Mouse (Mus musculus) liver, embryonic 11.5 days (tissue): ENCODE results near the gene Frmd4a. TPM values are rescaled to one million over a fixed set of nuclear protein-coding genes. Genes with fewer than 3 reads are reported as not detected.
"Not testable (repeated sequence)": the region's sequence is repeated elsewhere in the genome, so short reads cannot be mapped to it uniquely, and the experiment has no call there.

Experiments
- ATAC-seq: fragments of 200-750 bp; cut with Nextera tagmentation; replicated peaks from 2 replicates; pipeline ENCODE4 v1.8.0; 2017; ENCODE audit warnings: moderate number of reproducible peaks, mild to moderate bottlenecking, moderate TSS enrichment, moderate library complexity; ENCODE audit not compliant: low FRiP score
- DNase-seq: peaks from one replicate; pipeline ENCODE4 v3.0.0-alpha.2; 2017; ENCODE audit warnings: low spot score
- H3K27ac ChIP-seq: fragments of 300-500 bp; sonication (generic); 2 replicates; pipeline ENCODE4 v1.5.1; 2014; ENCODE audit warnings: mild to moderate bottlenecking, low read depth, low read length, control low read depth
- H3K27me3 ChIP-seq: fragments of 300-500 bp; sonication (generic); replicated peaks from 2 replicates; pipeline ENCODE4 v1.6.1; 2014; ENCODE audit warnings: low read length, mixed read lengths; ENCODE audit not compliant: control insufficient read depth, insufficient read depth
- H3K36me3 ChIP-seq: fragments of 300-500 bp; sonication (generic); 2 replicates; pipeline ENCODE4 v1.6.1; 2014; ENCODE audit warnings: mild to moderate bottlenecking, low read length, moderate library complexity, mixed read lengths; ENCODE audit not compliant: control insufficient read depth, insufficient read depth
- H3K4me1 ChIP-seq: fragments of 300-500 bp; sonication (generic); replicated peaks from 2 replicates; pipeline ENCODE4 v1.6.1; 2014; ENCODE audit warnings: low read length, mixed read lengths; ENCODE audit not compliant: control insufficient read depth, insufficient read depth
- H3K4me2 ChIP-seq: fragments of 300-500 bp; sonication (generic); 2 replicates; pipeline ENCODE4 v1.6.1; 2014; ENCODE audit warnings: mild to moderate bottlenecking, control low read depth, moderate library complexity
- H3K4me3 ChIP-seq: fragments of 300-500 bp; sonication (generic); 2 replicates; pipeline ENCODE4 v1.5.1; 2014; ENCODE audit warnings: low read depth, low read length, control low read depth
- H3K9ac ChIP-seq: fragments of 300-500 bp; sonication (generic); 2 replicates; pipeline ENCODE4 v1.6.1; 2014; ENCODE audit warnings: low read depth, low read length, control low read depth
- H3K9me3 ChIP-seq: fragments of 300-500 bp; sonication (generic); 2 replicates; pipeline ENCODE4 v1.6.1; 2016; ENCODE audit warnings: low read length, inconsistent platforms, mixed read lengths; ENCODE audit not compliant: control insufficient read depth
- WGBS: fragments of 180-500 bp; shearing (Covaris S2); extraction: QIAGEN DNeasy Blood & Tissue Kit; methylation state at CpG from one replicate; pipeline ENCODE4 v1.1.7; 2014; 5-methylcytosine and 5-hydroxymethylcytosine counted together
- polyA plus RNA-seq: library from polyadenylated mRNA; unstranded; fragments of >200 nt; fragmentation: Nextera tagmentation; extraction: Ambion mirVana; gene quantifications from 2 replicates; pipeline ENCODE4 v1.2.1, GENCODE M21; 2014

Frmd4a gene
- polyA plus RNA-seq, 1 experiment from 2014 or later: 18.6 TPM

GRCm38 (mm10) chr2:4558651-4559203 is 541.2 kb downstream of the Frmd4a start:
- peak overlapping the region; percentile 84 for H3K4me2 ChIP-seq
- H3K27ac ChIP-seq: peak overlapping the region; percentile 94
- H3K9ac ChIP-seq: peak overlapping the region; percentile 86
- peak overlapping the region; percentile 67 for H3K4me3 ChIP-seq
- 15% methylated on average over 8 of the region's 8 CpGs for WGBS
- H3K36me3 ChIP-seq: peaks cover under 1% of the 10 kb centered on the region; the same call in 1 of the 2 replicates
- H3K27me3 ChIP-seq: no peaks in the 10 kb centered on the region
- H3K9me3 ChIP-seq: no peaks in the 10 kb centered on the region
- ATAC-seq: no peak
- DNase-seq: no peak
- H3K4me1 ChIP-seq: peaks cover 62% of the 10 kb centered on the region

GRCm38 (mm10) chr2:4559211-4559882 is 541.8 kb downstream of the Frmd4a start:
- H3K27me3 ChIP-seq: no peaks in the 10 kb centered on the region
- H3K9ac ChIP-seq: peak overlapping the region; percentile 86
- under 1% methylated on average over 27 of the region's 27 CpGs for WGBS
- no peaks in the 10 kb centered on the region for H3K9me3 ChIP-seq
- DNase-seq (peak; percentile 81), ATAC-seq (peak; percentile 59)
- H3K4me2 ChIP-seq: peak overlapping the region; percentile 84
- peaks cover 2% of the 10 kb centered on the region; the same call in 1 of the 2 replicates for H3K36me3 ChIP-seq
- H3K27ac ChIP-seq: peak overlapping the region; percentile 94
- H3K4me1 ChIP-seq: peaks cover 64% of the 10 kb centered on the region
- H3K4me3 ChIP-seq: peak overlapping the region; percentile 67

GRCm38 (mm10) chr2:4559883-4560247 is 542.3 kb downstream of the Frmd4a start:
- no peak for DNase-seq
- H3K27me3 ChIP-seq: no peaks in the 10 kb centered on the region
- peak overlapping the region; percentile 94 for H3K27ac ChIP-seq
- under 1% methylated on average over 8 of the region's 8 CpGs for WGBS
- H3K9me3 ChIP-seq: no peaks in the 10 kb centered on the region
- H3K4me3 ChIP-seq: peak overlapping the region; percentile 67
- peaks cover 2% of the 10 kb centered on the region; the same call in 1 of the 2 replicates for H3K36me3 ChIP-seq
- peak overlapping the region; percentile 86 for H3K9ac ChIP-seq
- H3K4me1 ChIP-seq: peaks cover 67% of the 10 kb centered on the region
- ATAC-seq: peak; percentile 65
- peak overlapping the region; percentile 84 for H3K4me2 ChIP-seq

GRCm38 (mm10) chr2:4560516-4560915 is 543.0 kb downstream of the Frmd4a start:
- Histone ChIP-seq H3K4me1 (peaks cover 62% of the 10 kb centered on the region), H3K9ac (peak overlapping the region; percentile 86), H3K27ac (peak overlapping the region; percentile 94), H3K4me2 (peak overlapping the region; percentile 84), H3K4me3 (peak overlapping the region; percentile 67)
- not testable (repeated sequence) for DNase-seq, H3K36me3 ChIP-seq, ATAC-seq, H3K9me3 ChIP-seq, H3K27me3 ChIP-seq
- 6% methylated on average over 2 of the region's 2 CpGs for WGBS

- Histone ChIP-seq H3K27me3 (no peaks in the 10 kb centered on the region), H3K9me3 (no peaks in the 10 kb centered on the region), H3K9ac (peak overlapping the region; percentile 86), H3K4me3 (peak overlapping the region; percentile 67), H3K36me3 (peaks cover 10% of the 10 kb centered on the region), H3K4me2 (peak overlapping the region; percentile 84), H3K27ac (peak overlapping the region; percentile 94), H3K4me1 (peaks cover 56% of the 10 kb centered on the region)
- peak; percentile 92 for ATAC-seq
- DNase-seq: peak; percentile 75
- WGBS: 13% methylated on average over 5 of the region's 5 CpGs
These were observed 543.7 kb downstream of the Frmd4a start for GRCm38 (mm10) chr2:4561196-4561595.

- Histone ChIP-seq H3K4me1 (peaks cover 46% of the 10 kb centered on the region), H3K9ac (peak overlapping the region; percentile 86), H3K4me3 (peak overlapping the region; percentile 67), H3K27ac (no peak overlapping the region; the same call in 1 of the 2 replicates), H3K9me3 (no peaks in the 10 kb centered on the region), H3K27me3 (no peaks in the 10 kb centered on the region), H3K4me2 (peak overlapping the region; percentile 84), H3K36me3 (peaks cover 15% of the 10 kb centered on the region)
- WGBS: 75% methylated on average over 3 of the region's 3 CpGs
- ATAC-seq (no peak), DNase-seq (no peak)
These were observed 544.9 kb downstream of the Frmd4a start for GRCm38 (mm10) chr2:4562373-4562772.

GRCm38 (mm10) chr2:4562826-4563225 is 545.3 kb downstream of the Frmd4a start:
- Histone ChIP-seq H3K27ac (no peak overlapping the region), H3K4me1 (peaks cover 44% of the 10 kb centered on the region), H3K9ac (peak overlapping the region; percentile 21), H3K4me3 (peak overlapping the region; percentile 67; the same call in 1 of the 2 replicates), H3K4me2 (peak overlapping the region; percentile 84), H3K36me3 (peaks cover 15% of the 10 kb centered on the region), H3K9me3 (no peaks in the 10 kb centered on the region), H3K27me3 (no peaks in the 10 kb centered on the region)
- DNase-seq (no peak), ATAC-seq (no peak)
- WGBS: 65% methylated on average over 5 of the region's 5 CpGs

GRCm38 (mm10) chr2:4563322-4563721 is 545.8 kb downstream of the Frmd4a start:
- WGBS: 43% methylated on average over 1 of the region's 1 CpGs
- peaks cover 15% of the 10 kb centered on the region for H3K36me3 ChIP-seq
- no peak for DNase-seq
- H3K4me3 ChIP-seq: 0 out of 2 replicates have a peak overlapping the region, but pooled peaks have one; percentile 67
- H3K27me3 ChIP-seq: no peaks in the 10 kb centered on the region
- no peak for ATAC-seq
- no peak overlapping the region for H3K27ac ChIP-seq
- peaks cover 40% of the 10 kb centered on the region for H3K4me1 ChIP-seq
- H3K4me2 ChIP-seq: peak overlapping the region; percentile 84
- H3K9ac ChIP-seq: peak overlapping the region; percentile 21; the same call in 1 of the 2 replicates
- no peaks in the 10 kb centered on the region for H3K9me3 ChIP-seq
